Mouse (Mus musculus) MEL (cell line): Measurements from ENCODE around the gene Gas2. TPM values are rescaled to one million over a fixed set of nuclear protein-coding genes. Genes with fewer than 3 reads are reported as not detected.

Experiments
- DNase-seq: peaks from one replicate; pipeline ENCODE4 v3.0.0; 2011; ENCODE audit warnings: low read depth, low spot score
- H3K27ac ChIP-seq: 2 replicates; pipeline ENCODE4 v1.5.1; 2012; ENCODE audit warnings: low read depth, mild to moderate bottlenecking, control low read depth, low read length, moderate library complexity; ENCODE audit not compliant: control insufficient read depth
- H3K27me3 ChIP-seq, 2 experiments: fragments of 150-350 bp in 1 of 2; sonication (generic) in 1 of 2; 2 replicates each; pipeline ENCODE4 v1.6.1; 2012; ENCODE audit warnings: low read length in 2 of 2, mild to moderate bottlenecking in 2 of 2, improper control_type of control experiment in 1 of 2, moderate library complexity in 1 of 2; ENCODE audit not compliant: insufficient read depth in 2 of 2, control insufficient read depth in 1 of 2
- H3K36me3 ChIP-seq, 2 experiments: 2 replicates each; pipeline ENCODE4 v1.6.1; 2012 to 2014; ENCODE audit warnings: low read length in 2 of 2, improper control_type of control experiment in 1 of 2, inconsistent platforms in 1 of 2, mild to moderate bottlenecking in 1 of 2; ENCODE audit not compliant: insufficient read depth in 2 of 2, control insufficient read depth in 1 of 2
- H3K4me1 ChIP-seq, 2 experiments: fragments of 150-350 bp in 1 of 2; sonication (generic) in 1 of 2; 2 replicates each; pipeline ENCODE4 v1.6.1; 2012; ENCODE audit warnings: low read length in 2 of 2, improper control_type of control experiment in 1 of 2, mild to moderate bottlenecking in 1 of 2; ENCODE audit not compliant: insufficient read depth in 2 of 2, control insufficient read depth in 1 of 2
- H3K4me3 ChIP-seq, 2 experiments: fragments of 150-350 bp in 1 of 2; sonication (generic) in 1 of 2; 2 replicates each; pipeline ENCODE4 v1.5.1; 2012; ENCODE audit warnings: low read depth in 2 of 2, low read length in 2 of 2, mild to moderate bottlenecking in 2 of 2, moderate library complexity in 2 of 2, control low read depth in 1 of 2, improper control_type of control experiment in 1 of 2; ENCODE audit not compliant: control insufficient read depth in 1 of 2, insufficient read depth in 1 of 2
- H3K79me2 ChIP-seq: 2 replicates; pipeline ENCODE4 v1.6.1; 2012; ENCODE audit warnings: mild to moderate bottlenecking, low read length, moderate library complexity; ENCODE audit not compliant: control insufficient read depth, poor library complexity, insufficient read depth
- H3K9ac ChIP-seq: 2 replicates; pipeline ENCODE4 v1.6.1; 2012; ENCODE audit warnings: low read depth, mild to moderate bottlenecking, control low read depth, low read length, moderate library complexity; ENCODE audit not compliant: control insufficient read depth, poor library complexity, severe bottlenecking
- H3K9me3 ChIP-seq: fragments of 150-350 bp; sonication (generic); replicated peaks from 2 replicates; pipeline ENCODE4 v1.6.1; 2012; ENCODE audit warnings: mild to moderate bottlenecking, low read length, improper control_type of control experiment, moderate library complexity; ENCODE audit not compliant: insufficient read depth
- ELF1 ChIP-seq: IDR thresholded peaks from 2 replicates; pipeline ENCODE4 v1.6.1; 2014; ENCODE audit warnings: low read depth, mild to moderate bottlenecking, inconsistent platforms, low read length, improper control_type of control experiment, moderate library complexity
- ETS1 ChIP-seq: IDR thresholded peaks from 2 replicates; pipeline ENCODE4 v1.6.1; 2012; ENCODE audit warnings: low read depth, mild to moderate bottlenecking, inconsistent platforms, low read length, improper control_type of control experiment, moderate library complexity
- GATA1 ChIP-seq: IDR thresholded peaks from 2 replicates; pipeline ENCODE4 v1.6.1; 2011; ENCODE audit warnings: low read depth, low read length, improper control_type of control experiment
- HCFC1 ChIP-seq: IDR thresholded peaks from 2 replicates; pipeline ENCODE4 v1.6.1; 2012; ENCODE audit warnings: low read depth, mild to moderate bottlenecking, inconsistent platforms, low read length, improper control_type of control experiment, moderate library complexity
- MAFK ChIP-seq: IDR thresholded peaks from 2 replicates; pipeline ENCODE4 v1.6.1; 2011; ENCODE audit warnings: low read depth, mild to moderate bottlenecking, low read length, improper control_type of control experiment, borderline replicate concordance
- MXI1 ChIP-seq: IDR thresholded peaks from 2 replicates; pipeline ENCODE4 v1.6.1; 2011; ENCODE audit warnings: mild to moderate bottlenecking, low read depth, low read length, improper control_type of control experiment
- MYB ChIP-seq: IDR thresholded peaks from 2 replicates; pipeline ENCODE4 v1.6.1; 2011; ENCODE audit warnings: mild to moderate bottlenecking, low read depth, low read length, improper control_type of control experiment
- NELFE ChIP-seq: IDR thresholded peaks from 2 replicates; pipeline ENCODE4 v1.6.1; 2011; ENCODE audit warnings: low read depth, low read length, improper control_type of control experiment
- NRF1 ChIP-seq: IDR thresholded peaks from 2 replicates; pipeline ENCODE4 v1.6.1; 2014; ENCODE audit warnings: low read depth, mild to moderate bottlenecking, inconsistent platforms, low read length, improper control_type of control experiment, moderate library complexity; ENCODE audit not compliant: poor library complexity, insufficient read depth, severe bottlenecking
- POLR2AphosphoS2 ChIP-seq: IDR thresholded peaks from 2 replicates; pipeline ENCODE4 v1.6.1; 2011; ENCODE audit warnings: low read length, improper control_type of control experiment
- RAD21 ChIP-seq: IDR thresholded peaks from 2 replicates; pipeline ENCODE4 v1.6.1; 2011; ENCODE audit warnings: mild to moderate bottlenecking, low read depth, low read length, improper control_type of control experiment
- SIN3A ChIP-seq: IDR thresholded peaks from 2 replicates; pipeline ENCODE4 v1.6.1; 2012; ENCODE audit warnings: low read length, improper control_type of control experiment, inconsistent platforms
- SMC3 ChIP-seq: IDR thresholded peaks from 2 replicates; pipeline ENCODE4 v1.6.1; 2011; ENCODE audit warnings: low read depth, low read length, improper control_type of control experiment
- TAL1 ChIP-seq: IDR thresholded peaks from 2 replicates; pipeline ENCODE4 v1.6.1; 2012; ENCODE audit warnings: mild to moderate bottlenecking, inconsistent platforms, low read length, moderate library complexity, mixed read lengths
- TBP ChIP-seq: IDR thresholded peaks from 2 replicates; pipeline ENCODE4 v1.8.0; 2011; ENCODE audit warnings: low read depth, low read length, improper control_type of control experiment
- UBTF ChIP-seq: IDR thresholded peaks from 2 replicates; pipeline ENCODE4 v1.6.1; 2012; ENCODE audit warnings: low read depth, mild to moderate bottlenecking, inconsistent platforms, low read length, improper control_type of control experiment, moderate library complexity, borderline replicate concordance; ENCODE audit not compliant: insufficient read depth
- USF1 ChIP-seq: IDR thresholded peaks from 2 replicates; pipeline ENCODE4 v1.6.1; 2014; ENCODE audit warnings: low read depth, mild to moderate bottlenecking, inconsistent platforms, low read length, improper control_type of control experiment, moderate library complexity
- ZKSCAN1 ChIP-seq: IDR thresholded peaks from 2 replicates; pipeline ENCODE4 v1.6.1; 2012; ENCODE audit warnings: low read depth, mild to moderate bottlenecking, inconsistent platforms, low read length, improper control_type of control experiment, moderate library complexity
- polyA plus RNA-seq, 2 experiments: library from polyadenylated mRNA; stranded (reverse) in 1 of 2; unstranded in 1 of 2; fragments of >175 nt in 1 of 2; fragments of >200 nt in 1 of 2; gene quantifications; 2 replicates each; pipeline versions ENCODE4 v1.2.1 to v1.2.4; 2012; ENCODE audit warnings: low replicate concordance in 2 of 2, low read depth in 1 of 2; ENCODE audit not compliant: insufficient read length in 2 of 2, insufficient read depth in 1 of 2, missing spikeins in 1 of 2
- total RNA-seq: library from RNA; depleted of rRNA; stranded (reverse); fragments of 300-350 nt; gene quantifications from 2 replicates; pipeline ENCODE4 v1.2.3, GENCODE M21; 2012

Gas2 gene
- total and polyA plus RNA-seq, 3 experiments = 10.8 to 21.2 TPM; not detected in 1

DNA sequence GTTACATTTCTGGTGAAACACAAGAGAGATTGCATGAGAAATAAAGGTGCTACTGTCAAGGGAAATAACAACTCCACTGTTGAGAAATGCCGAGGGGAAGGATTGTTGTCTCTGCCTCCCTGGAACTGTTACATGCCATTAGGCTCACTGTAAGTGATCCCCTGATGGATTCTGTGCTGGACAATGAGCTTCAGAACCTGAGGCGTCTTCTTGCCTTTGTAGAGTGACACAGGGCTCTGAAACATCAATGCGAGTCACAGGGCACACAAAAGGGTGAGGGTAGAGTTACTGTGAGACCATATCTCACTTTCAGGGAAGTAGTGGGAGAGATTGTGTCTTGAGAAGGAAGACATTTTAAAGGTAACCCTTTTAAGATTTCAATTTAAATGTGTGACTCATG, 23.5 kb downstream of the Gas2 start:
- H3K36me3 ChIP-seq = no peaks in the 10 kb centered on the region; a peak in 2 of 4 replicates
- no peaks in the 10 kb centered on the region for H3K9me3 ChIP-seq
- no peaks in the 10 kb centered on the region for H3K27me3 ChIP-seq
- TF ChIP-seq NRF1 (no peak), SMC3 (no peak), MYB (no peak), ETS1 (no peak), USF1 (no peak), MAFK (no peak), MXI1 (no peak), POLR2AphosphoS2 (no peak), TAL1 (no peak), UBTF (no peak), RAD21 (no peak), NELFE (no peak), ELF1 (no peak), SIN3A (no peak), TBP (no peak), HCFC1 (no peak), ZKSCAN1 (no peak)
- H3K27ac ChIP-seq = no peak overlapping the region
- DNase-seq = no peak
- H3K79me2 ChIP-seq = no peaks in the 10 kb centered on the region
- H3K4me1 ChIP-seq = no peaks in the 10 kb centered on the region; a peak in 1 of 4 replicates
- no peak overlapping the region for H3K9ac ChIP-seq
- no peak overlapping the region for H3K4me3 ChIP-seq

GRCm38 (mm10) chr7:51887678-51888567, 26.1 kb downstream of the Gas2 start:
- no peak for DNase-seq
- Histone ChIP-seq H3K9ac (no peak overlapping the region), H3K27ac (no peak overlapping the region), H3K27me3 (no peaks in the 10 kb centered on the region), H3K9me3 (no peaks in the 10 kb centered on the region), H3K36me3 (peaks cover 0 to 7% of the 10 kb centered on the region in 2 experiments; a peak in 3 of 4 replicates), H3K79me2 (no peaks in the 10 kb centered on the region), H3K4me3 (no peak overlapping the region), H3K4me1 (peaks cover 5% of the 10 kb centered on the region in 2 experiments)
- TF ChIP-seq GATA1 (no peak), RAD21 (no peak)
